Mouse (Mus musculus): ENCODE measurements around the gene Stpg1. TPM values are rescaled to one million over a fixed set of nuclear protein-coding genes. Genes with fewer than 3 reads are reported as not detected.

Gene Stpg1
- polyA plus RNA-seq, 1 experiment from 2014 or later: 0.65 TPM

DNA sequence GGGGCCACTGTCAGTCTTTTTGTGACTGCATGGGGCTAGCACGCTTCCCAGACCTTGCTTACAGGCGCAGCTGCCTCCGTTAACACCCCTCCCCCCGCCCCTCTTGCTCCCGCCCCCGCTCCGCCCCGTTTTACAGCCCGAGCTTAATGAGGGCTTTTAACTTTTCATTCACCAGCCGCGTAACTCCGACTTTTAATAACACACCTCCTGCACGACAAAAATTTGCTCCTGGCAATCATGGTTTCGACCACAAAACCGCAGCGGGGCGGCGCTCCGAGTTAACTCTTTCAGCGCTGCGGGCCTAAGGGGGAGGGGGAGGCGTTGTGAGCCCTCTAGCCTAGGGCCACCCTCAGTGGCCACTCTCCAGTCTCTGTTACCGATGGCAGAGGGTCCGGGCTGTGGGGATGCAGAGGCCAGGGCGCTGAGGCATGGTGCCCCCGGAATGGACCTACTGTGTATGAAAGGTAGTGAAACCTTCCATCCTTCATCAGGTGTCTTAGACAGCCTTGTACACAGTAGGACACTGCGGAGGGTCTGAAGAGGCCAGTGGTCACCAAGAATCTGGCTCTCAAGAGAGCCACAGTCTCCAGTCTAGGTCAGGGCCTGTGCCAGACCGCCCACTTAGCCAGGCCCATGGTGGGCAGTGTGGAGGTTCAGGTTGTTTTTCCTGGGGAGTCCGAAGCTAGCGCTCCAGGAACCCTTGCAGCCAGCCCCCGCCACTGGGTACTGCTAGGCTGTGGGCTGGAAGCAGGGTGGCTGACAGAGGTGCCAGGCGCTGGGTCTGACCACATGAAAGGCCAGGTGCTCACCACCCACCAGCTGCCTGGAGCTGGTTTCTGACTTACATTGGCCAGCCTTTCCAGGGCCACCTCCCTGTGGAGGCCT, 75.8 kb downstream of the Stpg1 start:
- peak; percentile 53; the same call in 1 of the 2 replicates for ATAC-seq (ENCODE audit: low read depth)
- Histone ChIP-seq H3K27me3 (replicated peaks; ENCODE audit: control insufficient read depth, insufficient read depth, low read length) (peaks cover 60% of the 10 kb centered on the region), H3K36me3 (ENCODE audit: control insufficient read depth, insufficient read depth, low read length) (no peaks in the 10 kb centered on the region), H3K4me1 (ENCODE audit: control insufficient read depth, insufficient read depth, low read length) (peaks cover 36% of the 10 kb centered on the region), H3K27ac (replicated peaks; ENCODE audit: low read depth, low read length) (no peak overlapping the region), H3K4me2 (ENCODE audit: low read depth, low read length) (peak overlapping the region; percentile 65), H3K9ac (ENCODE audit: low read depth, low read length) (peak overlapping the region; percentile 31; the same call in 1 of the 2 replicates), H3K9me3 (ENCODE audit: control insufficient read depth, low read length) (no peaks in the 10 kb centered on the region), H3K4me3 (ENCODE audit: low read depth, low read length) (peak overlapping the region; percentile 34)
- 9% methylated on average over 32 of the region's 32 CpGs for WGBS
- peak; percentile 91 for DNase-seq (ENCODE audit: low spot score)

GRCm38 (mm10) chr4:135571037-135571550, 76.5 kb downstream of the Stpg1 start:
- Histone ChIP-seq H3K4me3 (ENCODE audit: low read depth, low read length) (peak overlapping the region; percentile 34; the same call in 1 of the 2 replicates), H3K9me3 (ENCODE audit: control insufficient read depth, low read length) (no peaks in the 10 kb centered on the region), H3K4me1 (ENCODE audit: control insufficient read depth, insufficient read depth, low read length) (peaks cover 36% of the 10 kb centered on the region), H3K36me3 (ENCODE audit: control insufficient read depth, insufficient read depth, low read length) (no peaks in the 10 kb centered on the region), H3K27me3 (replicated peaks; ENCODE audit: control insufficient read depth, insufficient read depth, low read length) (peaks cover 60% of the 10 kb centered on the region), H3K9ac (ENCODE audit: low read depth, low read length) (0 out of 2 replicates have a peak overlapping the region, but pooled peaks have one; percentile 31), H3K4me2 (ENCODE audit: low read depth, low read length) (peak overlapping the region; percentile 65), H3K27ac (replicated peaks; ENCODE audit: low read depth, low read length) (no peak overlapping the region)
- WGBS: 31% methylated on average over 6 of the region's 6 CpGs
- DNase-seq (ENCODE audit: low spot score) (no peak), ATAC-seq (ENCODE audit: low read depth) (no peak)

GRCm38 (mm10) chr4:135572276-135572675, 77.7 kb downstream of the Stpg1 start:
- no peaks in the 10 kb centered on the region for H3K9me3 ChIP-seq (ENCODE audit: control insufficient read depth, low read length)
- peak overlapping the region; percentile 39; the same call in 1 of the 2 replicates for H3K4me2 ChIP-seq (ENCODE audit: low read depth, low read length)
- H3K9ac ChIP-seq (ENCODE audit: low read depth, low read length): no peak overlapping the region
- WGBS: 13% methylated on average over 8 of the region's 8 CpGs
- no peaks in the 10 kb centered on the region for H3K36me3 ChIP-seq (ENCODE audit: control insufficient read depth, insufficient read depth, low read length)
- H3K27ac ChIP-seq (replicated peaks; ENCODE audit: low read depth, low read length): 0 out of 2 replicates have a peak overlapping the region, but pooled peaks have one; percentile 30
- no peak for ATAC-seq (ENCODE audit: low read depth)
- H3K27me3 ChIP-seq (replicated peaks; ENCODE audit: control insufficient read depth, insufficient read depth, low read length): peaks cover 60% of the 10 kb centered on the region
- DNase-seq (ENCODE audit: low spot score): no peak
- peaks cover 29% of the 10 kb centered on the region for H3K4me1 ChIP-seq (ENCODE audit: control insufficient read depth, insufficient read depth, low read length)
- H3K4me3 ChIP-seq (ENCODE audit: low read depth, low read length): peak overlapping the region; percentile 10

GRCm38 (mm10) chr4:135573251-135573808, 78.7 kb downstream of the Stpg1 start, which contains the start of gene Grhl3:
Gene Grhl3 (minus strand): TSS chr4:135573630.
- Histone ChIP-seq H3K27ac (replicated peaks; ENCODE audit: low read depth, low read length) (peak within 1 kb of the TSS; percentile 30; the same call in 1 of the 2 replicates), H3K36me3 (ENCODE audit: control insufficient read depth, insufficient read depth, low read length) (no peaks in the 10 kb centered on the region), H3K4me1 (ENCODE audit: control insufficient read depth, insufficient read depth, low read length) (peaks cover 23% of the 10 kb centered on the region), H3K9me3 (ENCODE audit: control insufficient read depth, low read length) (no peaks in the 10 kb centered on the region), H3K4me2 (ENCODE audit: low read depth, low read length) (peak within 1 kb of the TSS; percentile 39), H3K9ac (ENCODE audit: low read depth, low read length) (no peak within 1 kb of the TSS), H3K27me3 (replicated peaks; ENCODE audit: control insufficient read depth, insufficient read depth, low read length) (peaks cover 53% of the 10 kb centered on the region), H3K4me3 (ENCODE audit: low read depth, low read length) (peak within 1 kb of the TSS; percentile 10)
- ATAC-seq (ENCODE audit: low read depth) (peak; percentile 53), DNase-seq (ENCODE audit: low spot score) (peak; percentile 67)
- WGBS: under 1% methylated on average over 31 of the region's 31 CpGs

GRCm38 (mm10) chr4:135575365-135576140, 81.0 kb downstream of the Stpg1 start:
- DNase-seq (ENCODE audit: low spot score) (peak; percentile 54), ATAC-seq (ENCODE audit: low read depth) (no peak; the same call in 1 of the 2 replicates)
- Histone ChIP-seq H3K4me2 (ENCODE audit: low read depth, low read length) (no peak overlapping the region), H3K4me3 (ENCODE audit: low read depth, low read length) (no peak overlapping the region), H3K9me3 (ENCODE audit: control insufficient read depth, low read length) (no peaks in the 10 kb centered on the region), H3K4me1 (ENCODE audit: control insufficient read depth, insufficient read depth, low read length) (peaks cover 10% of the 10 kb centered on the region), H3K9ac (ENCODE audit: low read depth, low read length) (no peak overlapping the region), H3K27ac (replicated peaks; ENCODE audit: low read depth, low read length) (no peak overlapping the region), H3K36me3 (ENCODE audit: control insufficient read depth, insufficient read depth, low read length) (no peaks in the 10 kb centered on the region), H3K27me3 (replicated peaks; ENCODE audit: control insufficient read depth, insufficient read depth, low read length) (peaks cover 42% of the 10 kb centered on the region)
- 47% methylated on average over 15 of the region's 15 CpGs for WGBS

DNA sequence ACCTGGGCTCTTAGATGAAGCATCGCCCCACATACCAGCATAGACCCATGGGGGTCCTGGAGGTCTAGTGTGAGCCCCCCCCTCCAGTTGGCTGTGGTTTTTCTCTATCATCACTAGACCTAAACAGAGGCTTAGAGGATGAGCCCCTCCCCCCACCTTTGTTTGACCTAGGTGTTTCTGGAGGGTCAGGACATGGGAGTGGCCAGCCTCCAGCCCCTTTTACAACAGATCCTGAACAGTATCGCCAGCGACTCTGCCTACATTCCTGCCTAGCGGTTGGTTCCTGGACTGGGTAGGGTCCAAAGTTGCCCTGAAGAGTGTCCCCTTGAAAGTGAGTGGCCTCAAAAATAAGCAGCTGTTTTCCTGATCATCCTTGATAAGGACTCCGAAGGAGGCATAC, 83.9 kb downstream of the Stpg1 start:
- Histone ChIP-seq H3K9ac (ENCODE audit: low read depth, low read length) (no peak overlapping the region), H3K27ac (replicated peaks; ENCODE audit: low read depth, low read length) (no peak overlapping the region), H3K36me3 (ENCODE audit: control insufficient read depth, insufficient read depth, low read length) (no peaks in the 10 kb centered on the region), H3K4me1 (ENCODE audit: control insufficient read depth, insufficient read depth, low read length) (0 out of 2 replicates have a peak, but pooled peaks cover 3% of the 10 kb centered on the region), H3K4me3 (ENCODE audit: low read depth, low read length) (no peak overlapping the region), H3K27me3 (replicated peaks; ENCODE audit: control insufficient read depth, insufficient read depth, low read length) (peaks cover 19% of the 10 kb centered on the region), H3K9me3 (ENCODE audit: control insufficient read depth, low read length) (no peaks in the 10 kb centered on the region), H3K4me2 (ENCODE audit: low read depth, low read length) (no peak overlapping the region)
- DNase-seq (ENCODE audit: low spot score) (no peak), ATAC-seq (ENCODE audit: low read depth) (no peak)
- 82% methylated on average over 5 of the region's 5 CpGs for WGBS

DNA sequence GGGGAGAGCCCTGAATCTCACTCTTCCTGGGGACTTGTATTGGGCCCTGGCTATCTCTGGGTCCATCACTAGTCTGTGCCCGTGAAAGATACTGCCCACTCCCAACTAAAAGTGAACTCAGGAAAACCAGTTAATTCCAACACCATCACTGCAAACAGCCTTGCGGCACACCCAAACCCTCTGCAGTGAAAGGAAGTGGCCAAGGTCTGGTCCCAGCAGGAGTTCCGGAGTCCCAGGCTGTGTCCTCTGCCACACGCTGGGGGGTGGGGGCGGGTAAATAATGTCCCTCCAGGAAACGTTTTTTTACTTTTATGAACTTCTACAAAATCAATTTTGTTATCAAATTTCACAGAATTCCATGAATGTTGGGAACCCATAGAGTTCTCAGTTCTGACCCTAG, 85.1 kb downstream of the Stpg1 start:
- WGBS: 61% methylated on average over 6 of the region's 6 CpGs
- no peak for DNase-seq (ENCODE audit: low spot score)
- Histone ChIP-seq H3K9ac (ENCODE audit: low read depth, low read length) (no peak overlapping the region), H3K4me3 (ENCODE audit: low read depth, low read length) (no peak overlapping the region), H3K9me3 (ENCODE audit: control insufficient read depth, low read length) (no peaks in the 10 kb centered on the region), H3K4me1 (ENCODE audit: control insufficient read depth, insufficient read depth, low read length) (0 out of 2 replicates have a peak, but pooled peaks cover 3% of the 10 kb centered on the region), H3K4me2 (ENCODE audit: low read depth, low read length) (no peak overlapping the region), H3K27me3 (replicated peaks; ENCODE audit: control insufficient read depth, insufficient read depth, low read length) (peaks cover 7% of the 10 kb centered on the region), H3K36me3 (ENCODE audit: control insufficient read depth, insufficient read depth, low read length) (no peaks in the 10 kb centered on the region), H3K27ac (replicated peaks; ENCODE audit: low read depth, low read length) (no peak overlapping the region)
- no peak for ATAC-seq (ENCODE audit: low read depth)
